Mouse (Mus musculus): ENCODE data around the gene Gtf2h1. TPM values are rescaled to one million over a fixed set of nuclear protein-coding genes. Genes with fewer than 3 reads are reported as not detected.
"Not testable (repeated sequence)": the region's sequence is repeated elsewhere in the genome, so short reads cannot be mapped to it uniquely, and the experiment has no call there.

Gtf2h1 gene
- polyA plus RNA-seq, 2 experiments: 13.4 to 27.8 TPM

GRCm38 (mm10) chr7:46810325-46810724 lies 14.4 kb downstream of the Gtf2h1 start:
- Histone ChIP-seq H3K9me3 (ENCODE audit: control insufficient read depth, low read length) (no peaks in the 10 kb centered on the region), H3K27me3 (ENCODE audit: control insufficient read depth, insufficient read depth, low read length) (no peaks in the 10 kb centered on the region), H3K36me3 (replicated peaks; ENCODE audit: control insufficient read depth, insufficient read depth, low read depth) (peaks cover 66% of the 10 kb centered on the region), H3K4me2 (ENCODE audit: low read depth) (no peak overlapping the region), H3K27ac (no peak overlapping the region), H3K9ac (replicated peaks) (no peak overlapping the region), H3K4me3 (ENCODE audit: insufficient read depth in 1 of 2, low read depth in 2 of 2, low read length in 2 of 2) (no peak overlapping the region), H3K4me1 (replicated peaks; ENCODE audit: control insufficient read depth in 2 of 2, insufficient read depth in 2 of 2, low read length in 1 of 2) (no peaks in the 10 kb centered on the region)
- DNase-seq (ENCODE audit: low read depth in 3 of 3, low spot score in 3 of 3) (no peak), ATAC-seq (ENCODE audit: insufficient read depth) (no peak)
- TF ChIP-seq EP300 (IDR thresholded peaks at IDR 0.05; ENCODE audit: low read depth) (no peak), CTCF (IDR thresholded peaks at IDR 0.05; ENCODE audit: low read depth) (no peak)
- WGBS (ENCODE audit: insufficient replicate concordance): 70% methylated on average over 6 of the region's 6 CpGs

GRCm38 (mm10) chr7:46814012-46814411 lies 18.1 kb downstream of the Gtf2h1 start:
- WGBS (ENCODE audit: insufficient replicate concordance): 81% methylated on average over 4 of the region's 4 CpGs

GRCm38 (mm10) chr7:46820876-46821632 lies 25.2 kb downstream of the Gtf2h1 start:
- H3K36me3 ChIP-seq (replicated peaks; ENCODE audit: control insufficient read depth, insufficient read depth, low read depth): peaks cover 46% of the 10 kb centered on the region
- not testable (repeated sequence) for H3K4me2 ChIP-seq (ENCODE audit: low read depth); H3K27me3 ChIP-seq (ENCODE audit: control insufficient read depth, insufficient read depth, low read length); H3K4me3 ChIP-seq (ENCODE audit: insufficient read depth in 1 of 2, low read depth in 2 of 2, low read length in 2 of 2); DNase-seq (ENCODE audit: low read depth in 3 of 3, low spot score in 3 of 3); H3K9me3 ChIP-seq (ENCODE audit: control insufficient read depth, low read length); ATAC-seq (ENCODE audit: insufficient read depth); H3K9ac ChIP-seq (replicated peaks); H3K27ac ChIP-seq; H3K4me1 ChIP-seq (replicated peaks; ENCODE audit: control insufficient read depth in 2 of 2, insufficient read depth in 2 of 2, low read length in 1 of 2)
- 77% methylated on average over 15 of the region's 15 CpGs for WGBS (ENCODE audit: insufficient replicate concordance)

More at GRCm38 (mm10) chr7:46814012-46814411, 18.1 kb downstream of the Gtf2h1 start:
- H3K9ac ChIP-seq (replicated peaks): no peak overlapping the region
- no peaks in the 10 kb centered on the region for H3K4me1 ChIP-seq (replicated peaks; ENCODE audit: control insufficient read depth in 2 of 2, insufficient read depth in 2 of 2, low read length in 1 of 2)
- H3K36me3 ChIP-seq (replicated peaks; ENCODE audit: control insufficient read depth, insufficient read depth, low read depth): peaks cover 70% of the 10 kb centered on the region
- DNase-seq (ENCODE audit: low read depth in 3 of 3, low spot score in 3 of 3) (no peak), ATAC-seq (ENCODE audit: insufficient read depth) (no peak)
- no peaks in the 10 kb centered on the region for H3K27me3 ChIP-seq (ENCODE audit: control insufficient read depth, insufficient read depth, low read length)
- no peaks in the 10 kb centered on the region for H3K9me3 ChIP-seq (ENCODE audit: control insufficient read depth, low read length)
- H3K27ac ChIP-seq: no peak overlapping the region
- TF ChIP-seq EP300 (IDR thresholded peaks at IDR 0.05; ENCODE audit: low read depth): no peak
- no peak overlapping the region for H3K4me3 ChIP-seq (ENCODE audit: insufficient read depth in 1 of 2, low read depth in 2 of 2, low read length in 2 of 2)
- H3K4me2 ChIP-seq (ENCODE audit: low read depth): no peak overlapping the region

- H3K4me1 ChIP-seq (replicated peaks; ENCODE audit: control insufficient read depth in 2 of 2, insufficient read depth in 2 of 2, low read length in 1 of 2): peaks cover 7 to 20% of the 10 kb centered on the region in 2 experiments
- H3K9ac ChIP-seq (replicated peaks): no peak overlapping the region
- ATAC-seq (ENCODE audit: insufficient read depth): no peak
- H3K9me3 ChIP-seq (ENCODE audit: control insufficient read depth, low read length): no peaks in the 10 kb centered on the region
- H3K4me2 ChIP-seq (ENCODE audit: low read depth): no peak overlapping the region
- H3K27ac ChIP-seq: no peak overlapping the region
- no peaks in the 10 kb centered on the region for H3K27me3 ChIP-seq (ENCODE audit: control insufficient read depth, insufficient read depth, low read length)
- no peak for DNase-seq (ENCODE audit: low read depth in 3 of 3, low spot score in 3 of 3)
- TF ChIP-seq EP300 (IDR thresholded peaks at IDR 0.05; ENCODE audit: low read depth) (no peak), CTCF (IDR thresholded peaks at IDR 0.05; ENCODE audit: low read depth) (no peak)
- 66% methylated on average over 20 of the region's 20 CpGs for WGBS (ENCODE audit: insufficient replicate concordance)
- no peak overlapping the region for H3K4me3 ChIP-seq (ENCODE audit: insufficient read depth in 1 of 2, low read depth in 2 of 2, low read length in 2 of 2)
- peaks cover 11% of the 10 kb centered on the region for H3K36me3 ChIP-seq (replicated peaks; ENCODE audit: control insufficient read depth, insufficient read depth, low read depth)
Measured at GRCm38 (mm10) chr7:46827046-46827802, 31.3 kb downstream of the Gtf2h1 start.

- peaks cover 7% of the 10 kb centered on the region for H3K36me3 ChIP-seq (replicated peaks; ENCODE audit: control insufficient read depth, insufficient read depth, low read depth)
- no peak overlapping the region for H3K4me3 ChIP-seq (ENCODE audit: insufficient read depth in 1 of 2, low read depth in 2 of 2, low read length in 2 of 2)
- H3K27ac ChIP-seq: no peak overlapping the region
- DNase-seq (ENCODE audit: low read depth in 3 of 3, low spot score in 3 of 3): no peak
- WGBS (ENCODE audit: insufficient replicate concordance): 81% methylated on average over 2 of the region's 2 CpGs
- no peaks in the 10 kb centered on the region for H3K27me3 ChIP-seq (ENCODE audit: control insufficient read depth, insufficient read depth, low read length)
- no peak for TF ChIP-seq CTCF (IDR thresholded peaks at IDR 0.05; ENCODE audit: low read depth)
- no peak for TF ChIP-seq EP300 (IDR thresholded peaks at IDR 0.05; ENCODE audit: low read depth)
- no peak overlapping the region for H3K9ac ChIP-seq (replicated peaks)
- ATAC-seq (ENCODE audit: insufficient read depth): no peak
- no peaks in the 10 kb centered on the region for H3K9me3 ChIP-seq (ENCODE audit: control insufficient read depth, low read length)
- peaks cover 7 to 24% of the 10 kb centered on the region in 2 experiments for H3K4me1 ChIP-seq (replicated peaks; ENCODE audit: control insufficient read depth in 2 of 2, insufficient read depth in 2 of 2, low read length in 1 of 2)
- H3K4me2 ChIP-seq (ENCODE audit: low read depth): no peak overlapping the region
Measured at GRCm38 (mm10) chr7:46827803-46828184, 31.9 kb downstream of the Gtf2h1 start.
